Mouse (Mus musculus) embryonic facial prominence, embryonic 14.5 days (tissue): Measurements from ENCODE around the gene Eef1a2. TPM values are rescaled to one million over a fixed set of nuclear protein-coding genes. Genes with fewer than 3 reads are reported as not detected.

Experiments used
- ATAC-seq: fragments of 200-750 bp; cut with Nextera tagmentation; 2 replicates; pipeline ENCODE4 v1.8.0; 2017; ENCODE audit warnings: low read depth, moderate number of reproducible peaks, moderate TSS enrichment
- DNase-seq: peaks from one replicate; pipeline ENCODE4 v3.0.0-alpha.2; 2015; ENCODE audit warnings: low spot score
- H3K27ac ChIP-seq: fragments of 300-500 bp; sonication (generic); replicated peaks from 2 replicates; pipeline ENCODE4 v1.5.1; 2014; ENCODE audit warnings: low read depth, mild to moderate bottlenecking, low read length, moderate library complexity
- H3K27me3 ChIP-seq: fragments of 300-500 bp; sonication (generic); replicated peaks from 2 replicates; pipeline ENCODE4 v1.6.1; 2014; ENCODE audit warnings: low read length; ENCODE audit not compliant: control insufficient read depth, insufficient read depth
- H3K36me3 ChIP-seq: fragments of 300-500 bp; sonication (generic); 2 replicates; pipeline ENCODE4 v1.6.1; 2014; ENCODE audit warnings: low read length, mixed read lengths; ENCODE audit not compliant: control insufficient read depth, insufficient read depth
- H3K4me1 ChIP-seq: fragments of 300-500 bp; sonication (generic); 2 replicates; pipeline ENCODE4 v1.6.1; 2014; ENCODE audit warnings: antibody characterized with exemption, low read length; ENCODE audit not compliant: control insufficient read depth, insufficient read depth
- H3K4me2 ChIP-seq: fragments of 300-500 bp; sonication (generic); 2 replicates; pipeline ENCODE4 v1.6.1; 2014; ENCODE audit warnings: low read depth, mild to moderate bottlenecking, low read length, moderate library complexity, mixed read lengths
- H3K4me3 ChIP-seq: fragments of 300-500 bp; sonication (generic); 2 replicates; pipeline ENCODE4 v1.5.1; 2014; ENCODE audit warnings: low read depth, mild to moderate bottlenecking, low read length
- H3K9ac ChIP-seq: fragments of 300-500 bp; sonication (generic); 2 replicates; pipeline ENCODE4 v1.6.1; 2014; ENCODE audit warnings: low read depth, mild to moderate bottlenecking, low read length, moderate library complexity, mixed read lengths
- H3K9me3 ChIP-seq: fragments of 300-500 bp; sonication (generic); 2 replicates; pipeline ENCODE4 v1.6.1; 2016; ENCODE audit warnings: low read length; ENCODE audit not compliant: control insufficient read depth
- WGBS: fragments of 180-500 bp; shearing (Covaris S2); extraction: QIAGEN DNeasy Blood & Tissue Kit; methylation state at CpG from one replicate; pipeline ENCODE4 v1.1.7; 2014; 5-methylcytosine and 5-hydroxymethylcytosine counted together
- polyA plus RNA-seq: library from polyadenylated mRNA; unstranded; fragments of >200 nt; fragmentation: Nextera tagmentation; extraction: Ambion mirVana; gene quantifications from 2 replicates; pipeline ENCODE4 v1.2.1, GENCODE M21; 2014

The Eef1a2 gene
- polyA plus RNA-seq, 1 experiment from 2014 or later, result 1.0 TPM

DNA sequence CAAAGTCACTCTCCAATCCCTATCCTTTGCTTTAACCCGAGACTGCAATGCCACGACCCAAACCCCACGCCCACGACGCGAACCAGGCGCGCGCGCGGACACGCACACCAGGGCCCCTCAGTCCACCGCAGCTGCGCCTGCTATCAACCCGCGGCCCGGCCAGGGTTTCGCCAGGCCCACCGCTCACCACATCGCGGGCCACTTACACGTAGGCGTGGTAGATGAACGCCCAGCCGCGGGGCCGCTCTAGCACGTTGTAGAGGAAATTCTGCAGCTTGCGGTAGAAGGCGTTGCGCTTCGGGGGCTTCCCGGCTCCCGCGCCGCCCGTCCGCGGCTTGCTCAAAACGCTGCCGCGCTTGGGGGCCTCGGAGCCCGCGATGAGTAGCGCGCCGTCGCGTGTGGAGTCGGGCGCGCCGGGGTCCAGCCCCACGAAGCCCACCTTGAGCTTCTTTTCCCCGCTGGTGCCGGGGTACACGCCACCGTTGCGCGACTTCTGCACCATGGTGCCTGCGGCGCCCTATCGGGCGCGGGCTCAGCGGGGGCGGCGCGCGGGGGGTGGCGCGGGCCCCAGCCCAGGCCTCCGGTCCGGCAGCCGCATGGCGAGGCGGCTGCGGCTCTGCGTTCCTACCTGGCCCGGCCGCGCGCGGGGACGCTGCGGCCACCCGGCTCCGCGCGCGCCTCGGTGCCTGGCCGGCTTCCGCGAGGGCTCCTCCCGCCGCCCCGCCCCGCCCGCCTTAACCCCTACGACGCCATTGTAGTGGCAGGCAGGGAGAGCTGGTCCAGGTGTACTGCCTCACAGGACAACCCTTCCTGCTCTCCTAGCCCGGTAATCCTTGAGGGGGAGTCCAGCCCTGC, 22.0 kb downstream of the Eef1a2 start, which contains the start of gene Kcnq2:
Gene Kcnq2, minus strand, starts transcription at position 710 of the 855 bp plus-strand sequence.
- DNase-seq (no peak), ATAC-seq (peak; percentile 55; the same call in 1 of the 2 replicates)
- Histone ChIP-seq H3K4me3 (peak within 1 kb of the TSS; percentile 48), H3K27me3 (peaks cover 61% of the 10 kb centered on the region), H3K4me2 (peak within 1 kb of the TSS; percentile 75), H3K36me3 (no peaks in the 10 kb centered on the region), H3K27ac (no peak within 1 kb of the TSS), H3K9ac (peak within 1 kb of the TSS; percentile 34; the same call in 1 of the 2 replicates), H3K9me3 (no peaks in the 10 kb centered on the region), H3K4me1 (peaks cover 3% of the 10 kb centered on the region; the same call in 1 of the 2 replicates)
- WGBS, result 1% methylated on average over 47 of the region's 104 CpGs

DNA sequence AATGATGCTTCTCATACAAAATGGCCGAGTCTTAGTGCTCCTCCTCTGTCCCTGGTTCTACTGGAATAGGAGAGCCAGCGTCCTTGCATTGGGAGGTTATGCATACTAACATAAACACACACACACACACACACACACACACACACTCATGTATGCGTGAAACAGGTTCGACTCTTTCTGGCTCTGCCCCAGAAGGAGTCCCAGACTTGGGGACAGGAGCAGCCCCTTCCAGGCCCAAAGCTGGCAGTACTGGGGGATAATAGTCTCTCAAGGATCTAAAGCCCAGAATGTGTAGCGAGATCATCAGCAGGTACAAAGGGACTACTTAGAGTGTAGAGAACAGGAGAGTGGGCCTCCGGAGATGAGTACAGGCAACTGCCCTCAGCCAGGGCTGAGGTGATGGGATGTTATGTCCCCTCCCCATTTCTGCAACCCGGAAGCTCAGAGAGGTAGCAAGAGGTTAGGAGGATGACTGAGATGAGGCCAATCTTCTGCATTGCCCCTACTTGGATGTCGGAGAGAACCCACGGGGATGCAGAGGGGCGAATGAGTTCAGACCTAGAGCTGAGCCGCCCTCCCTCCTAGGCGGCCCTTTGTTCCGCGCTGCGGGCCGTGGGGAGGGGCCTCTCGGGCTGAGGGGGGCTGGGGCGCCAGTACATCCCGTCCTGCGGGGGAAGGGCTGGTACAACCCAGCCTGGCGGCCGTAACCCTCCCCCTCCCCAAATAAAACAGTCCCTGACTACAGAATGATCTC, 22.8 kb downstream of the Eef1a2 start:
- Histone ChIP-seq H3K4me1 (peaks cover 3% of the 10 kb centered on the region; the same call in 1 of the 2 replicates), H3K27me3 (peaks cover 61% of the 10 kb centered on the region), H3K4me3 (peak overlapping the region; percentile 48), H3K4me2 (peak overlapping the region; percentile 75), H3K9ac (peak overlapping the region; percentile 34; the same call in 1 of the 2 replicates), H3K9me3 (no peaks in the 10 kb centered on the region), H3K27ac (no peak overlapping the region), H3K36me3 (no peaks in the 10 kb centered on the region)
- DNase-seq, result no peak
- WGBS, result 14% methylated on average over 13 of the region's 22 CpGs
- ATAC-seq, result no peak; the same call in 1 of the 2 replicates

DNA sequence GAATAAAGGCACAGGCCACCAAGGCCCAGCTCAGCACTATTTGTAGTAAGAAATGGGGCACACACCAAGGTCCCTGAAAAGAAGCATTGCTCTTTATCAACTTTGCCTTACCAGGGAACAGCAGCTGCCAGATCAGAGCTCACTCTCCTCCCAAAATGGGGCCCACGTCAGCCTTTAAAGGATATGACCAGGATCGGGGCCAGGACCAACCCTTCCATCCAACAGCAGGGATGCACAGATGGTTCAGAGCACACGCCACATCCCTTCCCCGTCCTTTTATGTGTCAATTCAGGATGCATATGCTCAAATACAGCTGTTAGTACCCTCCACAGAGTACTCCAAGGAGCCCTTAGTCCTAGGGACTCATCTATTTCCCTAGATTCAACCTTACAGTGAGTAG, 26.6 kb downstream of the Eef1a2 start:
- H3K4me2 ChIP-seq, result no peak overlapping the region
- H3K27ac ChIP-seq, result no peak overlapping the region
- WGBS, result 68% methylated on average over 4 of the region's 4 CpGs
- no peak overlapping the region for H3K4me3 ChIP-seq
- no peaks in the 10 kb centered on the region for H3K9me3 ChIP-seq
- no peak overlapping the region for H3K9ac ChIP-seq
- peaks cover 3% of the 10 kb centered on the region; the same call in 1 of the 2 replicates for H3K4me1 ChIP-seq
- no peak for DNase-seq
- H3K36me3 ChIP-seq, result no peaks in the 10 kb centered on the region
- ATAC-seq, result no peak
- peaks cover 35% of the 10 kb centered on the region for H3K27me3 ChIP-seq

DNA sequence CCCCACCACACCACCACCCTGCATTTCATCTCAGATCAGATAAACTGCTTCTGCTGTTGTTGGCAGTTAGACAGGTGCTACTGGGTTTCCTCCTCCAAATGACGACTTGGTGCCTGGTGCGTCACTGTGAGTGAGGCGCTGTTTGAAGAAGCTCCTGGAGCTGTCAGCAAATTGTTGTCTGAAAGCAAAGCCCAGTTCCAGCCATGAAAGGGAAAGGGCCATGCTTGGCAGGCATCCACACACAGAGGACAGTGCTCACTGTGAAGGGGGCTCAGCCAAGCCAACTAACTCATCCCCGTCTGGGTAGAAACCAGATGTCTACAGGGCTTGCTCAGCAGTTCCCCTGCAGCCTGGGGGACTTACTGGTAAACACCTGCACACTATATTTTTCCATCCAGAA, 27.9 kb downstream of the Eef1a2 start:
- ATAC-seq (no peak), DNase-seq (no peak)
- H3K27ac ChIP-seq, result no peak overlapping the region
- H3K4me2 ChIP-seq, result no peak overlapping the region
- WGBS, result 79% methylated on average over 4 of the region's 4 CpGs
- no peaks in the 10 kb centered on the region for H3K36me3 ChIP-seq
- no peak overlapping the region for H3K4me3 ChIP-seq
- peaks cover 22% of the 10 kb centered on the region for H3K27me3 ChIP-seq
- H3K9me3 ChIP-seq, result no peaks in the 10 kb centered on the region
- no peaks in the 10 kb centered on the region for H3K4me1 ChIP-seq
- no peak overlapping the region for H3K9ac ChIP-seq

DNA sequence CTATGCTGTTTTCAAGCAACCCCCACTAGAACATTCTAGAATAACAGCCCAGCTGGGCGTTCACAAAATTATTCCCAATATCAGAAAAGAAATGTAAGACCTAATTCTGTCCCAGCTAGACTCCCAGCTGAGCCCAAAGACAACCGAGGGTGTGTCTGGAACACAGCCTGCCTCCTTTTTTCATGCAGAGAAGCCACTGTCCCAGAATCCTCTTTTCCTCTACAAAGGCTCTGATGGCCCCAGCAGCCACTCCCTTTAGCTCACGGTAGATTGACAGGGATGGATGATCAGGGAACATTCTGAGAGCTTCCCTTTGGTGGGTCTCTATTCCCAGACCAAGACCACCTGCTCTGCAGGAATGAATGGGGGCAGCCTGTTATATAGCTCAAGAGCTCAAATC, 29.0 kb downstream of the Eef1a2 start:
- Histone ChIP-seq H3K27me3 (peaks cover 10% of the 10 kb centered on the region), H3K4me1 (no peaks in the 10 kb centered on the region), H3K27ac (no peak overlapping the region), H3K9ac (no peak overlapping the region), H3K36me3 (no peaks in the 10 kb centered on the region), H3K4me3 (no peak overlapping the region), H3K9me3 (no peaks in the 10 kb centered on the region), H3K4me2 (no peak overlapping the region)
- no peak for DNase-seq
- ATAC-seq, result no peak
- 46% methylated on average over 3 of the region's 3 CpGs for WGBS

DNA sequence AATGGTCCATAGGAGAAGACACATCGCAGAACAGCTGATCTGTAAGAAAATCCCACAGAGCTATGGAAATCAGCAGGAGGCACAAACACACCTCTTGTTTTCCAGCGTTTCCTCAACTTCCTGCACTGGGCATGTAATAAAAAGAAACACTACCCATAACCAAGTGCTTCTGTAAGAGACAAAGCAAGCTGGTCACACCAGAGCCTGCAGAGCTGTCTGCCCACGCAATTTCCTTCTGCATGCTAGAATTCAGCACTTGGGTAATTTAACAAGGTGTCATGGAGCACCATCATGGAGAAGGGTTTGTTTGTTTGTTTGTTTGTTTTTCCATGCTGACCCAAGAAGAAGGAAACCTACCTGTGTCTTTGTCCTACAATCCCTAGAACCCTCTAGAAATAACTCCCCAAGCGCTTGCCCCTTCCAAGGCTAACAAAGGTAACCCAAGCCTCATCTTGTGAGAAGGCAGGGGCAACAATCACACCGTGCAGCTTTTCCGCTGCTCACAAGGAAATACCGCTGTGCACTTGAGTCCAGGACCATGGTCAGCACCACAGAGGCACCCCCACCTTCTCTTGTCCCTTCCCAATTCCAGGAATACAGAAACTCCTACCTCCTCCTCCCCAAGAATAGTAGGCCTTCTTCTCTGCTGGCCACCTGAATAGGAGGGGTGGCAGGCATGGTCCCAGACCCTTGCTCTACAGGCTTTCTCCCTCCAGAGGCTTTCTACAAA, 30.9 kb downstream of the Eef1a2 start:
- ATAC-seq, result no peak
- Histone ChIP-seq H3K36me3 (no peaks in the 10 kb centered on the region), H3K4me1 (no peaks in the 10 kb centered on the region), H3K4me2 (no peak overlapping the region), H3K27me3 (no peaks in the 10 kb centered on the region), H3K4me3 (no peak overlapping the region), H3K9ac (no peak overlapping the region), H3K27ac (no peak overlapping the region), H3K9me3 (no peaks in the 10 kb centered on the region)
- 39% methylated on average over 7 of the region's 7 CpGs for WGBS
- DNase-seq, result peak; percentile 13

DNA sequence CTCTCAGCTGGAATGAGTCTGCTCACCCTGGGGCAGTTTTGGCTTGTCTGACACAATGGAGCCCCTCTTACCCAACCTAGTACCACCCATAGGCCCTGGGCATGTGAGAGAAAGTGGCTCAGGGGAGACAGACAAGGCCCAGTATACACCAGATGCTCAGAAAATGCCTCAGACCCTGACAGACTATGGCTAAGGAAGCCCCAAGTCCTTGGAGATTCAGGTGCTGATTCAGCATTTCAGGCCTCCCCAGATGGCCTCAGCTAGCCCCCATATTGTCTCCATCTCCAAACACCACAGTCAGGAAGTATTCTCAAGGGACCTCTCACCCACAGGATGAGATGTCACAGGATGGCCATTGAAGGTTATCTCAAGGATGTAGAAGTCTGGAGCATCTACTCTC, 34.2 kb downstream of the Eef1a2 start:
- Histone ChIP-seq H3K27ac (no peak overlapping the region), H3K4me2 (no peak overlapping the region), H3K9ac (no peak overlapping the region), H3K27me3 (no peaks in the 10 kb centered on the region; the same call in 1 of the 2 replicates), H3K9me3 (no peaks in the 10 kb centered on the region), H3K36me3 (no peaks in the 10 kb centered on the region), H3K4me1 (no peaks in the 10 kb centered on the region), H3K4me3 (no peak overlapping the region)
- DNase-seq, result no peak
- ATAC-seq, result no peak

DNA sequence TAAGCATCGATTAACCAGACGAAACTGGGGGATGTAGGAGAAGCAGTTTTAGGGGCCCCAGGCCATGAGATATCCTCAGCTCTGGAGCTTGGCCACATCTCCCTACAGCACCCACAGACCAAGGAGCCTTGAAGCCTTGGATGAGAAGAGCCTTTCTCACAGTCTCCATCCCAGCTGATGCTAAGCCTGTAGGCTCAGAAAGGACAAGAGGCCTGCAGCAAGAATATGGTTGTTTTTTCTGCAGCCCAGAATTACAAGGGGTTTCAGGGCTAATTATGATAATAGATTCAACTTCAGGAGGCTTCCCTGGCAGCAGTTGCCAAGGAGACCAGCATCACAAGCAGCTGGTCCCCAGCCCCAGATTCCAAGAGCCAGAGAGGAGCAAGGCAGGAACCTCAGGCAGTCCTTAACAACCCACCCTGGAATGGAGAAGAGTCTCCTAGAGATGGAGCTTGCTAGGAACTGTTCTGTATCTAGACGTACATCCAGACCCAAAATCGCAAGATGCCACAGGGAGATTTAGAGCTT, 35.8 kb downstream of the Eef1a2 start:
- Histone ChIP-seq H3K4me3 (no peak overlapping the region), H3K27ac (no peak overlapping the region), H3K36me3 (no peaks in the 10 kb centered on the region), H3K4me2 (no peak overlapping the region), H3K9me3 (no peaks in the 10 kb centered on the region), H3K9ac (no peak overlapping the region), H3K27me3 (no peaks in the 10 kb centered on the region; the same call in 1 of the 2 replicates), H3K4me1 (no peaks in the 10 kb centered on the region)
- ATAC-seq, result no peak
- DNase-seq, result no peak
- 78% methylated on average over 4 of the region's 4 CpGs for WGBS
